Comparison of ENCODE assay signal across 9 mouse cellular contexts in genomic region chr4:150338906-150339650, GRCm38 (mm10). TPM values are rescaled to one million over a fixed set of nuclear protein-coding genes. Genes with fewer than 3 reads are reported as not detected.
DNase-seq lines count a peak whose midpoint lies in the region; ATAC-seq lines count a peak whose summit lies in the region.
"Had no signal": no experiment of that assay in that cellular context is flagged by ENCODE, and none has a peak within 500 bp of the region (broad histone marks: within the 10 kb centered on the region; RNA-seq: fewer than 3 reads in every experiment).

No protein-coding gene starts in this region.

- H3K27ac ChIP-seq in hindbrain, embryonic 11.5 days (ENCODE audit: low read depth, low read length) = no peak overlapping the region
- no peak overlapping the region for H3K27ac ChIP-seq in hindbrain, embryonic 10.5 days
- H3K27ac ChIP-seq in heart, embryonic 12.5 days (ENCODE audit: poor library complexity, severe bottlenecking) = no peak overlapping the region

- no peaks in the 10 kb centered on the region for H3K36me3 ChIP-seq in hindbrain, embryonic 11.5 days (ENCODE audit: control insufficient read depth, insufficient read depth, low read length)
- peaks cover 8% of the 10 kb centered on the region; the same call in 1 of the 2 replicates for H3K36me3 ChIP-seq in hindbrain, embryonic 10.5 days
- H3K36me3 ChIP-seq in heart, embryonic 12.5 days = 0 out of 2 replicates have a peak, but pooled peaks cover 4% of the 10 kb centered on the region

- no peak overlapping the region for H3K4me3 ChIP-seq in hindbrain, embryonic 11.5 days (ENCODE audit: low read depth, low read length)
- no peak overlapping the region for H3K4me3 ChIP-seq in hindbrain, embryonic 10.5 days
- H3K4me3 ChIP-seq in heart, embryonic 12.5 days = no peak overlapping the region
- H3K4me3 ChIP-seq: megakaryocyte, embryonic 14.5 days had no signal

- no peaks in the 10 kb centered on the region for H3K9me3 ChIP-seq in hindbrain, embryonic 11.5 days (ENCODE audit: control insufficient read depth, low read length)
- no peaks in the 10 kb centered on the region for H3K9me3 ChIP-seq in hindbrain, embryonic 10.5 days
- no peaks in the 10 kb centered on the region for H3K9me3 ChIP-seq in heart, embryonic 12.5 days (replicated peaks)
- H3K9me3 ChIP-seq: megakaryocyte, embryonic 14.5 days had no signal

- no peak for ATAC-seq in hindbrain, embryonic 11.5 days (ENCODE audit: low FRiP score)
- ATAC-seq in activated CD4-positive, CD25-positive, alpha-beta regulatory T cell, adult 4 months = peak; percentile 95
- no peak for ATAC-seq in heart, embryonic 12.5 days (ENCODE audit: insufficient number of reproducible peaks, low FRiP score)

- no peak overlapping the region for H3K9ac ChIP-seq in hindbrain, embryonic 11.5 days (ENCODE audit: low read depth, low read length)
- H3K9ac ChIP-seq in heart, embryonic 12.5 days = no peak overlapping the region

- no peaks in the 10 kb centered on the region for H3K27me3 ChIP-seq in hindbrain, embryonic 11.5 days (ENCODE audit: control insufficient read depth, insufficient read depth, low read length)
- H3K27me3 ChIP-seq in hindbrain, embryonic 10.5 days (ENCODE audit: insufficient read depth, poor library complexity, severe bottlenecking) = no peaks in the 10 kb centered on the region
- H3K27me3 ChIP-seq in heart, embryonic 12.5 days (replicated peaks) = no peaks in the 10 kb centered on the region
- H3K27me3 ChIP-seq: megakaryocyte, embryonic 14.5 days had no signal

- no peak overlapping the region for H3K4me2 ChIP-seq in hindbrain, embryonic 11.5 days (replicated peaks; ENCODE audit: low read depth, low read length)
- H3K4me2 ChIP-seq in heart, embryonic 12.5 days = no peak overlapping the region

- DNase-seq in hindbrain, embryonic 11.5 days (ENCODE audit: low spot score) = peak; percentile 21
- DNase-seq in hindbrain, embryonic 10.5 days (ENCODE audit: low spot score) = no peak
- DNase-seq in frontal cortex, postnatal 10 days (ENCODE audit: low spot score in 2 of 2) = peak; percentile 48 to 52
- peak; percentile 49 to 62 for DNase-seq in left cerebral cortex, adult 18-20 months (ENCODE audit: low spot score in 2 of 2)
- peak; percentile 51 for DNase-seq in right cerebral cortex, postnatal 25 days
- DNase-seq in testis, postnatal 10 days (ENCODE audit: low spot score) = no peak

- H3K4me1 ChIP-seq in hindbrain, embryonic 11.5 days (replicated peaks; ENCODE audit: control insufficient read depth, insufficient read depth, low read length) = no peaks in the 10 kb centered on the region
- peaks cover 21% of the 10 kb centered on the region for H3K4me1 ChIP-seq in hindbrain, embryonic 10.5 days (replicated peaks)
- H3K4me1 ChIP-seq in heart, embryonic 12.5 days (replicated peaks) = peaks cover 30% of the 10 kb centered on the region

- 61% methylated on average over 8 of the region's 8 CpGs for WGBS in hindbrain, embryonic 11.5 days
- WGBS in hindbrain, embryonic 10.5 days = 67% methylated on average over 8 of the region's 8 CpGs
- 58% methylated on average over 8 of the region's 8 CpGs for WGBS in heart, embryonic 12.5 days

RNA-seq across cellular contexts. Expression of gene Rere, which starts 57.6 kb away (rescaled TPM):
- 40.5 and 50.0 TPM in 2 replicates for polyA plus RNA-seq in hindbrain, embryonic 11.5 days (2014; fragmentation: Nextera tagmentation; extraction: Ambion mirVana)
- 29.4 and 40.4 TPM in 2 replicates for polyA plus RNA-seq in hindbrain, embryonic 10.5 days (2016; fragmentation: Nextera tagmentation; extraction: Ambion mirVana)
- 10 to 100 TPM; 19.0 to 19.5 TPM for polyA plus RNA-seq in activated CD4-positive, CD25-positive, alpha-beta regulatory T cell, adult 4 months (2017; shearing (Covaris generic))
- 100 to 1,000 TPM in 1 of 2 experiments, 10 to 100 TPM in 1; 89.9 to 102 TPM for total RNA-seq in left cerebral cortex, adult 18-20 months (2021)
- 29.5 and 37.9 TPM in 2 replicates for polyA plus RNA-seq in heart, embryonic 12.5 days (2016; fragmentation: Nextera tagmentation; extraction: Ambion mirVana)

Comparison
In these comparisons a context has a peak if more than half of its experiments do, and no peak if none do; other contexts are left out.
1. DNase-seq: peak in hindbrain, embryonic 11.5 days (single experiment), frontal cortex, postnatal 10 days (2 of 2), left cerebral cortex, adult 18-20 months (2 of 2) and right cerebral cortex, postnatal 25 days (single experiment); none in hindbrain, embryonic 10.5 days (single experiment) and testis, postnatal 10 days (single experiment).